Mouse (Mus musculus) skeletal muscle tissue, adult 2 months (tissue): ENCODE measurements around the gene Dnajb1.
A peak's percentile ranks its signal among the peaks of the same experiment; 100 is the strongest.
"Not testable (repeated sequence)": the region's sequence is repeated elsewhere in the genome, so short reads cannot be mapped to it uniquely, and the experiment has no call there.

Experiments used
- DNase-seq: peaks from one replicate; pipeline ENCODE4 v3.0.0-alpha.2; 2012; ENCODE audit warnings: low read depth, low spot score

Dnajb1 gene

DNA sequence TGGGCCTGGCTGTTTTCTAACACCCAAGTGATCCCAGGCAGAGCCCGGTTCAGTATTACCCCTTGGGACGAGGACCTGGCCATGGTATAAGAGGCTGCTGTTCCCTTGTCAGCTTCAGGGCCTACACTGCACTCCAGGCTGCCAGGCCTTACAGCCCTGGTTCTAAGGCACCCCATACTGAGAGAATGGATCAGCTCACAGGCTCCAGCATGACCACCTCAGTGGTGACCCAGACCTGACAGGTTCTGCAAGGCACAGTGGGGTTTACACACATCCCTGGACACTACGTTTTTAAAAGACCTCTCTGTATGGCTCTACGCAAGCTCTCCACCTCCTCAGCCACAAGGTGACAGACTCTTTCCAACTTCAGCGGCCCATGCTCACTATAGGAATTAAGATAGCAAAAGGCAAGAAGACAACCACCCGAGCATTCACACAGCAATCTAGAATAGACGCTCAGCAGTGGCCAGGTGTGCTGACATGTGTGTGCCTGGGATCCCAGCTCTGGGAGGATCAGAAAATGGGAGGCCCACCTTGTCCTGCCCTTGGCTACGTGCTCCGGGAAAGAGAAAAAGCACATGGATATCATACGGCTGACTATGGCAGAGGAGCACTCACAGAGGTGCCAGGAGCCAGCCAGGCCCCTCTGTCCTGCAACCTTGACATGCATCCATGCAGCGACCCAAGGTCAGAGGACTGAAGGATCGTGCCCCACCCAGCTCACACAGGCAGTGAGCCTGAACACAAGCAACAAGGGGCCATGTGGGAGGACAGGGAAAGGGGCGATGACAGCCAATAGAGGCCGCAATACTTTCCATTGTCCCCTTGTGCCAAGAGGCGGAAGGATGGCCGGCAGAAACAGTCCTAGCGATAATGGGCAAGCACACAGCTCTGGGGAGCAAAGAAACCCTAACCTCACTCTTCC lies 29.6 kb upstream of the Dnajb1 start:
- DNase-seq = no peak

DNA sequence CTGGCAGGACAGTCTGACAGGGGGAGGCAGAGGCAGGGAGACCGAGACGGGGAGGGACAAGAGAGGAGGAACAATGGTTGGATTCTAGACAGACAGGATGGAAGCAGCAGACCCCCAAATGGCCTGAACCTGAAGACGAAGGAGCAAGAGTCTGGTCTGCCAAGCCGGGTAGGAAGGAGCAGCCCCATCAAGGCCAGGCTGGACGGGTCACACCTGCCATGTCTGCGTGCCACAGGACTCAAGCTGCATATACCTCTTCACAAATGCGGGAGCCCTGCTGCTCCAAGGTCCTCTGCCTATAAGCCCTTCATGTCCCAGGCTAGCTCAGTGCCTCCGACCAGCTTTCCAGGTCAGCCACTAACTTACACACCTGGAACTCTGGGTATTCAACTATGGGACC lies 28.3 kb upstream of the Dnajb1 start:
- DNase-seq = no peak

DNA sequence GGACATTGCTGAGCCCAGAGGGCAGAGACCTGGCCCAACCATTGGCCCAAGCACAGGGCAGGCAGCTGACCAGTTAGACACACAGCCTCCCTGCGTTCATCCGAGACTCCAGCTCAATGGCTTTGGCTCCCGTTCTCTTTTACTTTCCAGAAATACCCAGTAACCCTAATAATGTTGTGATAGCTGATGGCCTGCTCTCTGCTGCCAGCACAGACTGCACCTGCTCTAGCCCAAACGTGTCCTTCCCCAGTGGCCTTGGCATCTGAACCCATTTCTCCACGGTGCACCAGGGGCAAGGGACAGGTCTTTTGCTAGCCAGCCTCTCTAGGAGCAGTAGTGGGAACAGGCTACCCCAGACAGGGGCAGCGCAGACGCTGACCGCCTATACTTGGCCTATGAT lies 27.2 kb upstream of the Dnajb1 start:
- DNase-seq = peak; percentile 72

DNA sequence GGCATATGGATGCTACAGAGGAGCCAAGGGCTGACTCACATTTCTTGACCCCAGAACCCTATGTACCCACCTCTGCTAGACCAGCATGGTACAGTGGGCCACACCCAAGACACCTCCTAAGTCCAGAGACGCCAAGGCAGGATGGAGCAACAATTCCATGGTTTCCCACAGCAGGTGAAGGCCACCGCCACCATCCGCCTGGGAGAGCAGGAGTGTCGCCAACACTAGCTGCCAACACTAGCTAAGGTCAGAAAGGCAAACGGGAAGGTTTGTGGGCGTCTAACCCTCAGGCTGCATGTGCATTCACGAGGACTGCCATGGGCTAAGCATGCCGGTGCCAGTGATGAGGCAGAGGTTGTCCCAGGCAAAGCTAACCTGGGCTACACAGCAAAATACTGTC lies 25.8 kb upstream of the Dnajb1 start:
- no peak for DNase-seq

DNA sequence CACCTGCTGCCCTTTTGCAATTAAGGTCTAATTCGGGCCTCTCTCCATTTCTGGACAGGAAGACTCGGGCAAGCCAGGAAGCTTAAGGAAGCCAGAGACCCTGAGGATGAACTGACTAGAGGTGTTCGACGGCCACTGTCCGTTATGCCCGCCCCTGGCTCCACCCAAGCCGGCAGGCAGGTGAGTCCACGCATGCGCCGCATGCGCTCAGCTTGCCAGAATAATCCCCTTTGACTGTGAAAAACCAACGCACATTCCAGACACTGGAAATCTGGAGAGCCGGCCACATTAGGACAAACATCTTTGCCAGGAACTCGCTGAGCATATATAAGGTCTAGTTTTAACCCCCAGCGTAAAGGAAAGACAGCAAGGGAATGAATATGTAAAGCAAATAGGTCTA lies 24.8 kb upstream of the Dnajb1 start:
- DNase-seq = no peak

- no peak for DNase-seq
Observed at GRCm38 (mm10) chr8:83584771-83585170, 23.2 kb upstream of the Dnajb1 start.

DNA sequence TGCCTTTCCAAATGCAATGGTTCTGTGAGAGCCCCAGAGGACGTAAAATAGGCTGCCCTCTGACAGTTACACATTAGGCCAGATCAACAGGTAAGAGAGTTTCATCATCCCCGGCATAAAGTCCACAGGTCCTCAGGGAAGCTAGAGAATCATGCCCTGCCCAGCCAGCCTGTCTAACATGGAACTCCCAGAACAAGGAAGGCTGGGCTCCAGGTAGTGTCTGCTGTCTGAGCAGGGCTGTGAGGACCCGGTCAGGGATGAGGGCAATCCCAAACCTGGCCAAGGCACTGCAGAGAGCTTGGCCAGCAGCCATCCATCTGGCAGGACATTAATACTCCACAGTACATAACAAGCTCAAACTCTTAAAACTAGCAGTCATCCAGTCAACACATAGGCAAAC lies 22.7 kb upstream of the Dnajb1 start:
- no peak for DNase-seq

DNA sequence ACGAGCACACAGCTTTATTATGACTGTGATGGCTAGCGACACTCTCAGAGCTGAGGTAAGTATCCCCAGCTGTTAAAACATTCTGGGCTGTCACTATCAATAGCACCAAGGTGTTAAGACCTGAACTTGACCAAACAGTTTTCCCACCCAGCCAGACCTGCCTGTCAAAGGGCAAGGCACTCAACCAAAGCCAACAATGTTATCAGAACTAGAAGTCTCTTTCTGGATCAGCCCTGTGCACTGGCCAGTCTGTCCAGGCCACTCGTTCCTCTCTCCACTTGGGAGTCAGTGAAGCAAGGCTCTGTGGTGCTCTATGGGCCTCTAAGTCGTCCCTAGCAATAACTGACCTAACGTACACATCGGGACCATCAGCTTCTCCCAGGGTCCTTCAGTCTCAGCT lies 20.3 kb upstream of the Dnajb1 start:
- no peak for DNase-seq

DNA sequence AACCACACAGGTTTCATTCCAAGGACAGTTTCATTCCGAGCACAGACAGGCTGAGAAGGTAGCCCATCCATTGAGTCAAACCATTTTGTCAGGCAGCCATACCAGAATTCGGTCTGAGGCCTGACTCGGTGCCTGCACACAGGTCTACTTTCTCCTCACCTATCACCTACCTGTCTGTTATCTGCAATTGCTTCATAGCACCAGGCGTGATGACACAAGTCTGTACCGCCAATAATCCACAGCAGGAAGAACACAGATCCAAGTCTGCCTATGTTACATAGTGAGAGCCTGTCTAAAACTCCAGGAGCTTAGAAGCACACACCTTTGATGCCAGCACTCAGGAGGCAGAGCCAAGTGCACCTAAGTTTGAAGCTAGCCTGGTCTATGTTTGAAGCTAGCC lies 19.1 kb upstream of the Dnajb1 start:
- no peak for DNase-seq

DNA sequence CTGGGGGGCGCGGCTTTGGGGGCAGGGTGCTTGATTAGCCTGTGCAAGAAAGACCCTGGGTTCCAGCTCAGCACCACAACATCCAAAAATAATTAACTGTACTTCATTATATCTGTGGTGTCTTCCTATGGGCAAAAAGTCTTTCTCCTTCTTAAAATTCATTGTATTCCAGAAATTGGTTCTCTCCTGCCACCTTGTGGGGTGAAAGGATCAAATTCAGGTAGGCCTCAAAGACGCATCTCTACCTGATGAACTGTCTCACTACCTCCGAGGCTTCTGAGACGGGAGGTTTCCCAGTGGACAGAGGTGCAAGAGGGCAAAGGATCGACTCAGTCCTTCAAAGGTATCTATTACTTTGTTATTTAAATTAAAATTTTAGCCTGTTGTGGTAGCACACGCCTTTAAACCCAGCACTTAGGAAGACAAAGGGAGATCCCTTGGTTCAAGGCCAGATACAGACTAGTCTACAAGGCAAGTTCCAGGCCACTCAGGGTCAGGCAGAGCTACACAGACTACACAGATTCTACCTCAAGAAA lies 17.4 kb upstream of the Dnajb1 start:
- DNase-seq = no peak

DNA sequence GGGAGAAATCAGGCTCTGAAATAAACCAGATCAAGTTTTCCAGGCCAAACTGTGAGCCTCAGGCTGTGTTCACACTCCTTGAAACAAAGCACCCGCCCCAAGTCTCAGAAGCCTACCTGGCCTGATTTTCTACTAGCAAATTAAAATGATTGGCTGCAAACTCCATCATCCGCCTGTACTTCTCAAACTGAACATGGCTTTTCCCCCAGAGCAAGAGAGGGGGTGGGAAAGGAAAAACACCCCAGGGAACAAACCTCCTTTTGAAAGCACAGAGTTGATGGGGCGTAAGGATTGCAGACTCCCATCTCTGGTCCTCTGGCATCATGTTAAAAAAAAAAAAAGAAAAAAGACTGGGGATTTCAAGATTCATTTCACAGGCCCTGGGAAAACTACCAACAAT lies 15.3 kb upstream of the Dnajb1 start:
- no peak for DNase-seq

DNA sequence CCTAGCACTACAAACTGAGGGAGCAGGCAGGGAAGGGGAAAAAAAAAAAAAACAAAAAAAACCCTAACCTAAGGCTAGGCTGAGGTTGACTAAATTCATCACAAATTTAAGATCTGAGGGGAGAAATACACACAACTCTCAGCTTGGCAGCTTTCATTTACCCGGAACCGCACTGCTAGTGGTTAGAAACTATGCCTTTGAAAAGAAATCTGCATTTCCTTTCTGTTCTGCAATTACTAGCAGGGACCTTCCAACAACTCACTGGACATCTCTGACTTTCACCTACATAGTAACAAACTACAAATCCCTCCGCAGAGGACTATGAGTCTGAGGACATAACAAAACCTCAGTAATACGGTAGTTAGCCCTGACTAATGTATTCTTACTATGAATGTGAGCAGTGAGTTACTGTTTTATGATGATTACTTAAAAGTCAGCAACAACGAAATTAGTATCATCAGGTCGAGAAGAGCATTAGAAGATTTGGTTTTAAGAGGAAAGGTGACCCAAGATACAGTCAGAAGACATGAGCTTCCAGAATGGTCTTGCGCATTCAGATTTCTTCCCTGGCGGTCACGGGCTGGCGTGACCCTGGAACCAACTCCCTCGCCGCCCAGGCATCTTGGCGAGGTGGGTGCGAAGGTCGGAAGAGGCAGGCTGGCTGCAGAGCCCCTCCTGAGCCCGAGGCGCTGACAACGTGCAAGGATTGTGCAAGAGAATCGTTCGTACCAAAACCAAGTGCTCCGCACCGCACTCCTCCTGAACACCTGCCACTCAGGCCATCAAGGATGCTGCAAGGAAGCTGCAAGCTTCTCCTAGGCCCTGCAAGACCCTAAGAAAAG lies 14.4 kb upstream of the Dnajb1 start:
- no peak for DNase-seq

- peak; percentile 99 for DNase-seq
Observed at GRCm38 (mm10) chr8:83594167-83595049, 13.6 kb upstream of the Dnajb1 start.

DNA sequence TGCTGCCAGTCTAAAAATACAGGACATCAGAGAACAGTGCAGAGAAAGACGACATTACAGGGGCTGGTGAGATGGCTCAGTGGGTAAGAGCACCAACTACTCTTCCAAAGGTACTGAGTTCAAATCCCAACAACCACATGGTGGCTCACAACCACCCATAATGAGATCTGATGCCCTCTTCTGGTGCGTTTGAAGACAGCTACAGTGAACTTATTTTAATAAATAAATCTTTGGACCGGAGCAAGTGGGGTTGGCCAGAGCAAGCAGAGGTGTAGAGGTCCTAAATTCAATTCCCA lies 13.0 kb upstream of the Dnajb1 start:
- DNase-seq = not testable (repeated sequence)

GRCm38 (mm10) chr8:83596369-83596768 lies 11.6 kb upstream of the Dnajb1 start:
- no peak for DNase-seq

DNA sequence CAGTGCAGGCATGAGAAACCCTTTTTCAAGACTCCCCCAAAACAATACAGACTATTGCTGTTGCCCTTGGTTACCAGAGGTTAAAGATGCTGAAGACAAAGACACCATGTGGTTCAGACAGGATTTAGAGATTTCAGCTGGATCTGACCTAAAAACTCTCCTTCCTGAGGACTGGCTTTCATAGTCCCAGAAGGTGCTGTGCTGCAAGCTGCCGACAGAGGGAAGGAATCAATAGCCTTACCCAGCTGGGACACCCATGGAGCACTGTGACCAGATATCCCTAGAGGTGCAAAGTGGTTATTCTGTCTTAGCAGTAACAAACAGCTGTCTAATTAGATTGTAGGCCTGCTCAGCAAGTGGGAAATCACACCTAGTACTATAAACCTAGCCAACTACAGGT lies 9.8 kb upstream of the Dnajb1 start:
- no peak for DNase-seq

DNA sequence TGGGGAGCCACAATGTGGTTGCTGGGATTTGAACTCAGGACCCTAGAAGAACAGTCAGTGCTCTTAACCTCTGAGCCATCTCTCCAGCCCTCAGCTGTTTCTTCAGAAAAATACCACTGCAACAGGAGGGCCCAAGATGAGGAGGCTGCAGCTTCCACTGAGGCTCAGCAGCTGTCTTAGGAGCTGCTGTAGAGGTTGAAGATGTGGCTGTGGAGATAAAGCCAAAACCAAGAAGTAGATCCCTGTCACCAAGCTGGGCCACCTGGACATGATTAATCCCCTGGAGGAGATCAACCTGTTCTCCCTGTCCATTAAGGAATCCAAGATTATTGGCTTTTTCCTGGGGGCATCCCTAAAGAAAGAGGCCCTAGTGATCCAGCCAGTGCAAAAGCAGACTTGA lies 8.2 kb upstream of the Dnajb1 start:
- DNase-seq = no peak

DNA sequence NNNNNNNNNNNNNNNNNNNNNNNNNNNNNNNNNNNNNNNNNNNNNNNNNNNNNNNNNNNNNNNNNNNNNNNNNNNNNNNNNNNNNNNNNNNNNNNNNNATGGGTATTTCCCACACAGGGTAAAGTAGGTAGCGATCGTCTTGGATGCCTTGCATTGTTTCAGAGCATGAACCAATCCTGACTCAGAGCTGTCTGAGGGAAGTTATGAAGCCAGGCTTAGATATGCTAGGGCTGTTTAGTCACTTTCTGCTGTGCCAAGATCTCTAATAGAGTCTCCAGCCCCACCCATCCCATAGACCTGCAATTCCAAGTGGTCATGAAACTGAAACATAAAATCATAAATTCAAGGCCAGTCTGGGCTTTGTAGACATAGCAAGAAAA lies 5.4 kb upstream of the Dnajb1 start:
- no peak for DNase-seq

GRCm38 (mm10) chr8:83608398-83608829 lies 421 bp downstream of the Dnajb1 start:
- DNase-seq = peak; percentile 66

DNA sequence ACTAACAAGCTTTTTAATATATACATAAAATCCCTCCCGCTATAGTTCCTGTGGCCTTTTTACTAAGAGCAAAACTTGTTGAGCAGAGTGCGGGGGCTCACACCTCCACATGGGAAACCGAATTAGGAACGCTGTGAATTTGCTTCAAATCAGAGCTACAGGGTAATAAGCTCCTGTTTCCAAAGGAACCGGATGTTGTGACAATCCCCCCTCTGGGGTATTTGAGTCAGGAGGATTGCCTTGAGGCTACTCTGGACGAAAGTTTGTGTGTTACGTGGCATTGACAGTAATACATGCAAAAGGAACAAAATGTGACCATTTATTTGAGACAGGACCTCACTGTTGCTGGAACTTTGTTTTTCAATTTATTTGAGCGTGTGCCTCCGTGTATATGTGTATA lies 1.1 kb downstream of the Dnajb1 start:
- DNase-seq = no peak

GRCm38 (mm10) chr8:83609547-83610180 lies 1.7 kb downstream of the Dnajb1 start:
- no peak for DNase-seq
